Mouse (Mus musculus): Measurements from ENCODE around the gene Gm29776. TPM values are rescaled to one million over a fixed set of nuclear protein-coding genes. Genes with fewer than 3 reads are reported as not detected.

Gm29776 gene
- polyA plus RNA-seq (2015; fragmentation: Nextera tagmentation; extraction: Ambion mirVana), result 0.16 and 0.28 TPM in 2 replicates

DNA sequence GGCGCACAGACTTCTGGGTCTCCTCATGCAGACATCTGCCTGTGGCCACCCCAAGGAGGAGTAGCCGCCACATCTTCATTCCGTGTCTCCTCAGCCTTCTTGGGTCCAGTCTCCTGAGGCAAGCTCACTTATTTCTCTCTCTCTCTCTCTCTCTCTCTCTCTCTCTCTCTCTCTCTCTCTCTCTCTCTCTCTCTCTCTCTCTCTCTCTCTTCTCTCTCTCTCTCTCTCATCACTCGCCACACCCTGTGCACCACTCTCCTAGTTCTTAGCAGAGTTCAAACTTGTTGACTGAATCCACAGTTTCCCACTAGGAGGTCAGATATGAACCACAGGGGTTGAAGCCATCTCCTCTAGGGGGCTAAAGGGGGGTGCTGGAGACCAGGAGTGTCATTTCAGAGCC lies at the start of gene Gm29776:
Gene Gm29776 (minus strand): TSS at position 101 of the 400 bp plus-strand sequence.

DNA sequence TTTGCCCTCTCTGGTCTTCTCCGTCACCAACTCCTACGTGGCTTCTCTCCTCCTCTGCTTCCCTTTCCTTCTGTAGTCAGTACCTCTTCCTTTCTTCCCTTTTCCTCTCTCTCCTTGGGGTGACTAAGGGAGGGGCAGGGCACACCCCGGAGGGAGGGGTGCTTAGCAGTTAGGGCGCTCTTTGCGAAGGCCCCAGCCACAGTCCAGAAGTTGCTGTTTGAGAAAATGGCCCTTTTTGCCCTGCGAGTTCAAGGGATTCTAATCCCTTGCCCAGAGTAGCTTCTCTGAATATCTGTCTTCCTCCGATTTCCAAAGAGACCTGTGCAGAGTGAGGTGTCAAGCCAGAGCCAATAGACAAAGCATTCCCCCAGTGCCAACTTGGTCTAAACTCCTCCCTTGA lies 13.4 kb upstream of the Gm29776 start, which contains the start of gene Cebpe:
Gene Cebpe (minus strand): TSS at position 101 of the 400 bp plus-strand sequence.

DNA sequence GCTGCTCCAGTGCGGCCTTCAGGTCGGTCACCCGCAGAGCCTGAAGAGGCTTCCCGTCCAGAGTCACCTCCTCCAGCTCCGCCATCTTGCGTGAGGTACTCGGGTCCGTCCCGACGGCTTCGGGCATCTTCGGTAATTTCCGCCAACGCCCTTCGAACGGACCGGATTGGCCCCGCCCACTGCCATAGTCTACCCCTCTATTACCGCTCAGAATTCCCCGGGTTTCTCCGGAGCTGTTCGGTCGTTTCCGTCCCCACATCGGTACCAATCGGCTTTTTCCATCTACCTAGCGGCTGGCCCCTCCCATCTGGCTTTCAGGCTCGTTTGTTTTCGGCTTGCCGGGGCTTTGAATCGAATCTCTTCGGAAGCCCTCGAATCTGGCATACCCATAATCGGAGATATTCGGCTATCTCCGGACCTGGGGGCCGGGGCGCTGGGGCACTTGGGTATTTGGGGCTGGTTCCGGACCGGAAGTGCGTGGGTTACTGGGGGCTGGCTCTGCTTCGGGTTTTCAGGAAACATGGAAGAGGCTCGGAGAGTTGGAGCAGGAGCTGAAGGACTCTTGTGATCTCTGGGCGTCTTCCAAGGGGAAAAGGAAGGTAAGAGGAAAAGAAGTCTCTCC lies 12.0 kb downstream of the Gm29776 start, which contains the start of gene Acin1:
Gene Acin1 (minus strand): TSS at position 410 of the 622 bp plus-strand sequence.

DNA sequence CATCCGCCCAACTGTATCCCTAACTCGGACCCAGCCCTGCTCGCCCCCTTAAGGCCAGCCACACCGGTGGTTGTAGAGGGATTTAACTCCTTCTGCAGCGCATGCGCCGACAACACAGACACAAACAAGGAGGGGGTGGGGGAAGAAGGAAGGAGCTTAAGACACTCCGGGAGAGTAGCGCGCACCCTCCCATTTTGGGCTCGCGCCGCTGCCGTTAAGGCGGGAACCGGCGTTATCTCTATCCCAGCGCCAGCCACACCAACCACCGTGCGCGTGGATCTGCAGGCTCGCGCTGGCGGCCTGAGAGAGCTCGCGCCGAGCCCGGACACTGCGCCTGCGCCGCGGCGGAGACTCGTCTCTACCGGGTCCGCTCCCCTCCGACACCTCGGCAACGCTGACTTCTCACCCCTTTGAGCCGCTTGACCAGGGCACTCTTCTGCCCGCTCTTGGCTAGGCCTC lies 12.5 kb downstream of the Gm29776 start, which contains the start of gene 1700123O20Rik:
Gene 1700123O20Rik (plus strand): TSS at position 154 of the 459 bp plus-strand sequence.

Other genes starting within 250 kb of the Gm29776 start
- 32.4 and 43.0 TPM in 2 replicates for gene Lrp10, start 234.7 kb downstream of the Gm29776 start, polyA plus RNA-seq (2015; fragmentation: Nextera tagmentation; extraction: Ambion mirVana)
- 0.58 and 0.61 TPM in 2 replicates for gene Rem2, start 222.7 kb downstream of the Gm29776 start, polyA plus RNA-seq (2015; fragmentation: Nextera tagmentation; extraction: Ambion mirVana)
- 33.7 and 35.1 TPM in 2 replicates for gene Prmt5, start 181.3 kb downstream of the Gm29776 start, polyA plus RNA-seq (2015; fragmentation: Nextera tagmentation; extraction: Ambion mirVana)
- 81.4 and 85.9 TPM in 2 replicates for gene Haus4, start 144.2 kb downstream of the Gm29776 start, polyA plus RNA-seq (2015; fragmentation: Nextera tagmentation; extraction: Ambion mirVana)
- gene Ajuba, start 121.3 kb downstream of the Gm29776 start, polyA plus RNA-seq (2015; fragmentation: Nextera tagmentation; extraction: Ambion mirVana), result 4.4 and 5.9 TPM in 2 replicates
- gene 4931414P19Rik, start 92.8 kb downstream of the Gm29776 start, polyA plus RNA-seq (2015; fragmentation: Nextera tagmentation; extraction: Ambion mirVana), result 2.0 and 3.0 TPM in 2 replicates
- gene Psmb5, start 80.8 kb downstream of the Gm29776 start, polyA plus RNA-seq (2015; fragmentation: Nextera tagmentation; extraction: Ambion mirVana), result 209 and 218 TPM in 2 replicates
- gene Psmb11, start 77.4 kb downstream of the Gm29776 start, polyA plus RNA-seq (2015; fragmentation: Nextera tagmentation; extraction: Ambion mirVana), result not detected in 2 replicates
- not detected in 2 replicates for gene Gm17606, start 57.9 kb downstream of the Gm29776 start, polyA plus RNA-seq (2015; fragmentation: Nextera tagmentation; extraction: Ambion mirVana)
- 0.53 and 0.63 TPM in 2 replicates for gene Cdh24, start 57.5 kb downstream of the Gm29776 start, polyA plus RNA-seq (2015; fragmentation: Nextera tagmentation; extraction: Ambion mirVana)
- gene 1700123O20Rik, start 12.6 kb downstream of the Gm29776 start, polyA plus RNA-seq (2015; fragmentation: Nextera tagmentation; extraction: Ambion mirVana), result 46.7 and 53.4 TPM in 2 replicates
- gene Acin1, start 11.9 kb downstream of the Gm29776 start, polyA plus RNA-seq (2015; fragmentation: Nextera tagmentation; extraction: Ambion mirVana), result 81.1 and 96.0 TPM in 2 replicates
- 18.5 and 28.5 TPM in 2 replicates for gene Cebpe, start 13.3 kb upstream of the Gm29776 start, polyA plus RNA-seq (2015; fragmentation: Nextera tagmentation; extraction: Ambion mirVana)
- gene Slc7a8, start 83.1 kb upstream of the Gm29776 start, polyA plus RNA-seq (2015; fragmentation: Nextera tagmentation; extraction: Ambion mirVana), result 2.0 and 3.4 TPM in 2 replicates
- gene Rnf212b, start 115.3 kb upstream of the Gm29776 start, polyA plus RNA-seq (2015; fragmentation: Nextera tagmentation; extraction: Ambion mirVana), result not detected in 2 replicates
- 2.9 and 3.5 TPM in 2 replicates for gene Homez, start 172.1 kb upstream of the Gm29776 start, polyA plus RNA-seq (2015; fragmentation: Nextera tagmentation; extraction: Ambion mirVana)
- gene Ppp1r3e, start 178.7 kb upstream of the Gm29776 start, polyA plus RNA-seq (2015; fragmentation: Nextera tagmentation; extraction: Ambion mirVana), result 0.94 and 1.9 TPM in 2 replicates
- 2.2 and 2.8 TPM in 2 replicates for gene Bcl2l2, start 184.5 kb upstream of the Gm29776 start, polyA plus RNA-seq (2015; fragmentation: Nextera tagmentation; extraction: Ambion mirVana)
- 0.29 and 0.44 TPM in 2 replicates for gene Gm20521, start 184.6 kb upstream of the Gm29776 start, polyA plus RNA-seq (2015; fragmentation: Nextera tagmentation; extraction: Ambion mirVana)
- 85.3 and 86.5 TPM in 2 replicates for gene Pabpn1, start 193.7 kb upstream of the Gm29776 start, polyA plus RNA-seq (2015; fragmentation: Nextera tagmentation; extraction: Ambion mirVana)
- gene Slc22a17, start 214.3 kb upstream of the Gm29776 start, polyA plus RNA-seq (2015; fragmentation: Nextera tagmentation; extraction: Ambion mirVana), result 5.2 and 7.2 TPM in 2 replicates
- 3.3 and 6.1 TPM in 2 replicates for gene Efs, start 227.3 kb upstream of the Gm29776 start, polyA plus RNA-seq (2015; fragmentation: Nextera tagmentation; extraction: Ambion mirVana)
- gene Il25, start 233.9 kb upstream of the Gm29776 start, polyA plus RNA-seq (2015; fragmentation: Nextera tagmentation; extraction: Ambion mirVana), result not detected in 2 replicates
- gene Cmtm5, start 237.4 kb upstream of the Gm29776 start, polyA plus RNA-seq (2015; fragmentation: Nextera tagmentation; extraction: Ambion mirVana), result 0.12 TPM in 1 of 2 replicates, not detected in the other

All from spleen, postnatal 0 days (tissue).